ENCODE assay signal across 7 mouse cellular contexts in genomic region chr5:38632463-38633449, GRCm38 (mm10). TPM values are rescaled to one million over a fixed set of nuclear protein-coding genes. Genes with fewer than 3 reads are reported as not detected.
DNase-seq lines count a peak whose midpoint lies in the region; ATAC-seq and TF ChIP-seq lines count a peak whose summit lies in the region.

No protein-coding gene starts in this region.

- H3K4me2 ChIP-seq in forebrain, postnatal 0 days (ENCODE audit: low read depth): no peak overlapping the region
- no peak overlapping the region for H3K4me2 ChIP-seq in intestine, postnatal 0 days (replicated peaks; ENCODE audit: low read depth)
- no peak overlapping the region for H3K4me2 ChIP-seq in midbrain, embryonic 13.5 days (replicated peaks)

- H3K36me3 ChIP-seq in forebrain, postnatal 0 days (ENCODE audit: insufficient read depth): no peaks in the 10 kb centered on the region
- H3K36me3 ChIP-seq in intestine, postnatal 0 days (ENCODE audit: control insufficient read depth, insufficient read depth): no peaks in the 10 kb centered on the region
- H3K36me3 ChIP-seq in midbrain, embryonic 13.5 days: no peaks in the 10 kb centered on the region

- peak; percentile 73; the same call in 1 of the 2 replicates for ATAC-seq in forebrain, postnatal 0 days
- ATAC-seq in intestine, postnatal 0 days: no peak
- peak; percentile 69 for ATAC-seq in midbrain, embryonic 13.5 days

- peak; percentile 82 for TF ChIP-seq CTCF in forebrain, postnatal 0 days (IDR thresholded peaks at IDR 0.05; ENCODE audit: low read depth)
- peak; percentile 85 for TF ChIP-seq CTCF in intestine, postnatal 0 days (IDR thresholded peaks at IDR 0.05; ENCODE audit: low read depth)

- intact Hi-C loops in left cerebral cortex, postnatal 14 days (cut with DNase I): loop anchor here (5.0 kb wide), 1 partner anchor 325 kb away; no protein-coding TSS in a partner anchor

- no peak overlapping the region for H3K9ac ChIP-seq in forebrain, postnatal 0 days
- no peak overlapping the region for H3K9ac ChIP-seq in intestine, postnatal 0 days (ENCODE audit: low read depth, low read length)
- no peak overlapping the region for H3K9ac ChIP-seq in midbrain, embryonic 13.5 days (replicated peaks)

- H3K9me3 ChIP-seq in forebrain, postnatal 0 days (ENCODE audit: low read length): no peaks in the 10 kb centered on the region
- H3K9me3 ChIP-seq in intestine, postnatal 0 days (ENCODE audit: control insufficient read depth): no peaks in the 10 kb centered on the region
- H3K9me3 ChIP-seq in midbrain, embryonic 13.5 days: no peaks in the 10 kb centered on the region

- WGBS in forebrain, postnatal 0 days: 71% methylated on average over 13 of the region's 13 CpGs
- 68% methylated on average over 13 of the region's 13 CpGs for WGBS in intestine, postnatal 0 days
- WGBS in midbrain, embryonic 13.5 days: 69% methylated on average over 13 of the region's 13 CpGs

- H3K27me3 ChIP-seq in forebrain, postnatal 0 days (ENCODE audit: insufficient read depth, low read length): no peaks in the 10 kb centered on the region
- no peaks in the 10 kb centered on the region for H3K27me3 ChIP-seq in intestine, postnatal 0 days (replicated peaks; ENCODE audit: control insufficient read depth, insufficient read depth, low read length)
- no peaks in the 10 kb centered on the region for H3K27me3 ChIP-seq in midbrain, embryonic 13.5 days

- H3K27ac ChIP-seq in forebrain, postnatal 0 days (ENCODE audit: low read depth, low read length): no peak overlapping the region
- no peak overlapping the region for H3K27ac ChIP-seq in intestine, postnatal 0 days (ENCODE audit: low read depth, low read length)
- no peak overlapping the region for H3K27ac ChIP-seq in midbrain, embryonic 13.5 days

- H3K4me3 ChIP-seq in forebrain, postnatal 0 days (ENCODE audit: low read depth, low read length): no peak overlapping the region
- H3K4me3 ChIP-seq in intestine, postnatal 0 days (ENCODE audit: low read depth, low read length): no peak overlapping the region
- no peak overlapping the region for H3K4me3 ChIP-seq in midbrain, embryonic 13.5 days (replicated peaks)

- DNase-seq in T-cell, adult 2 months (ENCODE audit: low spot score): peak; percentile 41
- DNase-seq in cerebellum, adult 11-12 months: peak; percentile 58
- DNase-seq in forebrain, postnatal 0 days: peak; percentile 89
- DNase-seq in left cerebral cortex, postnatal 14 days (ENCODE audit: low spot score in 2 of 2): peak; percentile 81 to 87
- peak; percentile 17 to 64 for DNase-seq in spleen, adult 18-20 months

- H3K4me1 ChIP-seq in forebrain, postnatal 0 days (ENCODE audit: insufficient read depth): no peaks in the 10 kb centered on the region
- no peaks in the 10 kb centered on the region for H3K4me1 ChIP-seq in intestine, postnatal 0 days (replicated peaks; ENCODE audit: control insufficient read depth, insufficient read depth, low read length)
- H3K4me1 ChIP-seq in midbrain, embryonic 13.5 days (replicated peaks): no peaks in the 10 kb centered on the region

RNA-seq across cellular contexts. Expression of gene Zfp518b, which starts 51.9 kb away (rescaled TPM):
- 32.5 and 43.9 TPM in 2 replicates for total RNA-seq in forebrain, postnatal 0 days (2014; rRNA removed)
- 12.8 and 19.9 TPM in 2 replicates for polyA plus RNA-seq in forebrain, postnatal 0 days (2015; fragmentation: Nextera tagmentation; extraction: Ambion mirVana)
- polyA plus RNA-seq in intestine, postnatal 0 days (2015; fragmentation: Nextera tagmentation; extraction: Ambion mirVana): 2.5 and 2.6 TPM in 2 replicates
- 10 to 100 TPM; 14.0 to 16.8 TPM for total RNA-seq in left cerebral cortex, postnatal 14 days (2021)
- polyA plus RNA-seq in midbrain, embryonic 13.5 days (2015; fragmentation: Nextera tagmentation; extraction: Ambion mirVana): 40.4 and 46.1 TPM in 2 replicates
